Mouse (Mus musculus) spleen, adult 2 months (tissue): Measurements from ENCODE around the gene Hspa1l.

Source experiments
- CTCF ChIP-seq: fragments of 200-500 bp; IDR thresholded peaks from 2 replicates; pipeline ENCODE4 v1.5.1; 2011; ENCODE audit warnings: mild to moderate bottlenecking, inconsistent platforms; ENCODE audit not compliant: insufficient read depth, insufficient read length, insufficient replicate concordance; ENCODE audit errors: extremely low read depth
- POLR2A ChIP-seq: fragments of 200-500 bp; IDR thresholded peaks from 2 replicates; pipeline ENCODE4 v1.6.1; 2011; ENCODE audit warnings: low read depth, low read length, inconsistent platforms

GRCm38 (mm10) chr17:35012430-35012829 is 39.9 kb downstream of the Hspa1l start:
- TF ChIP-seq CTCF = no peak
- TF ChIP-seq POLR2A = no peak
